ENCODE assay signal across 11 mouse cellular contexts in genomic region chr3:136802595-136802994, GRCm38 (mm10).
DNase-seq lines count a peak whose midpoint lies in the region; TF ChIP-seq lines count a peak whose summit lies in the region.
"Had no signal": no experiment of that assay in that cellular context is flagged by ENCODE, and none has a peak within 500 bp of the region (broad histone marks: within the 10 kb centered on the region; RNA-seq: fewer than 3 reads in every experiment).

No protein-coding gene starts in this region.

- TF ChIP-seq POLR2A in kidney, adult 2 months (IDR thresholded peaks at IDR 0.05; ENCODE audit: low read depth, low read length), result no peak

- peak; percentile 42 for DNase-seq in kidney, adult 2 months
- no peak for DNase-seq in kidney, postnatal 10 days
- DNase-seq in cerebellum, adult 11-12 months, result peak; percentile 52
- peak; percentile 36 to 42 for DNase-seq in cerebellum, postnatal 36 days
- peak; percentile 31 for DNase-seq in heart, postnatal 25 days (ENCODE audit: low spot score)
- DNase-seq in layer of hippocampus, adult 8-10 months (ENCODE audit: low spot score in 2 of 2), result no peak
- DNase-seq in c-Kit-positive CD71-positive TER-119-positive erythroid progenitor cells, embryonic 14.5 days (ENCODE audit: low spot score), result no peak
- DNase-seq in spleen, adult 18-20 months, result no peak
- DNase-seq: right cerebral cortex, postnatal 4 days had no signal

- no peak overlapping the region for H3K4me3 ChIP-seq in kidney, adult 2 months (ENCODE audit: insufficient read depth, low read depth, low read length)
- H3K4me3 ChIP-seq: forebrain, embryonic 13.5 days; kidney, embryonic 15.5 days had no signal

- H3K36me3 ChIP-seq in kidney, adult 2 months (ENCODE audit: control insufficient read depth, insufficient read depth, low read length), result no peaks in the 10 kb centered on the region

- no peaks in the 10 kb centered on the region for H3K27me3 ChIP-seq in kidney, adult 2 months (replicated peaks; ENCODE audit: control insufficient read depth, insufficient read depth, low read length)
- H3K27me3 ChIP-seq: forebrain, embryonic 13.5 days; kidney, embryonic 15.5 days had no signal

- intact Hi-C loops in heart, postnatal 25 days (cut with DNase I), result no loop called here

- WGBS in kidney, adult 2 months, result 73% methylated on average over 4 of the region's 4 CpGs

- H3K27ac ChIP-seq in kidney, adult 2 months (ENCODE audit: insufficient read depth, low read depth, low read length), result no peak overlapping the region
- H3K27ac ChIP-seq: forebrain, embryonic 13.5 days; kidney, embryonic 15.5 days had no signal

- no peaks in the 10 kb centered on the region for H3K4me1 ChIP-seq in kidney, adult 2 months (ENCODE audit: control insufficient read depth, insufficient read depth, low read length)
- H3K4me1 ChIP-seq: forebrain, embryonic 13.5 days; kidney, embryonic 15.5 days had no signal

- no peak for TF ChIP-seq CTCF in kidney, adult 2 months (conservative IDR thresholded peaks at IDR 0.05; ENCODE audit: insufficient read depth, insufficient read length, low read depth, low read length)

Comparison
In these comparisons a context has a peak if more than half of its experiments do, and no peak if none do; other contexts are left out.
1. DNase-seq: peak in kidney, adult 2 months (single experiment), cerebellum, adult 11-12 months (single experiment), cerebellum, postnatal 36 days (2 of 2) and heart, postnatal 25 days (single experiment); none in kidney, postnatal 10 days (single experiment), layer of hippocampus, adult 8-10 months (0 of 2), c-Kit-positive CD71-positive TER-119-positive erythroid progenitor cells, embryonic 14.5 days (single experiment) and spleen, adult 18-20 months (0 of 2).